Mouse (Mus musculus): Measurements from ENCODE around the gene Adpgk.

DNA sequence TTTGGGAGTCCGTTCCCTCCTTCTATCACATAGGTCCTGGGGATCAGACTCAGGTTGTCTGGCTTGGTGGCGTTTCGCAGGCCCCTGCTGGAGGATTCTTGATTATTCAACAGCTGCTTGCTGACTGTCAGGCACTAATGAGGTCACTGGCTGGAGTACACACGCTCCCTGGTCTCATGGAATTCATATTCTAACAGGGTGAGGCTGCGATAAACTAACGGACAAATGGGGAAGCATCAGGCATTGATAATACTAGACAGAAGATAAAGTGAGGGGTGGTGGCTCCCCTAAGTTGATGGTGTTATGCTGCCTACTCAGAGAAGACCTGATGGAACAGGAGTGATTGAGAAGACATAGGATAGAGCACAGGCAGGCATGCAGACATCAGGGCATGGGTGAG, 5.7 kb upstream of the Adpgk start:
- TF ChIP-seq CTCF (IDR thresholded peaks at IDR 0.05; ENCODE audit: low read depth) (no peak), EP300 (IDR thresholded peaks at IDR 0.05; ENCODE audit: low read depth) (no peak)

Measured in heart, postnatal 0 days (tissue).